Mouse (Mus musculus) gastrocnemius, postnatal 25 days (tissue): Measurements from ENCODE around the gene Plau. TPM values are rescaled to one million over a fixed set of nuclear protein-coding genes. Genes with fewer than 3 reads are reported as not detected.

Experiments
- DNase-seq: peaks from one replicate; pipeline ENCODE4 v3.0.0; 2022
- total RNA-seq, 2 experiments: library from RNA; stranded (reverse); gene quantifications; 1 replicate in 1 of 2; 2 replicates in 1 of 2; pipeline ENCODE4 v1.2.3; 2021

Plau gene
- total RNA-seq, 2 experiments from 2014 or later, result 19.1 to 19.6 TPM

GRCm38 (mm10) chr14:20806116-20806840 is 30.2 kb upstream of the Plau start:
- DNase-seq, result peak; percentile 63

- no peak for DNase-seq
Observed at GRCm38 (mm10) chr14:20809349-20809748, 27.1 kb upstream of the Plau start.

DNA sequence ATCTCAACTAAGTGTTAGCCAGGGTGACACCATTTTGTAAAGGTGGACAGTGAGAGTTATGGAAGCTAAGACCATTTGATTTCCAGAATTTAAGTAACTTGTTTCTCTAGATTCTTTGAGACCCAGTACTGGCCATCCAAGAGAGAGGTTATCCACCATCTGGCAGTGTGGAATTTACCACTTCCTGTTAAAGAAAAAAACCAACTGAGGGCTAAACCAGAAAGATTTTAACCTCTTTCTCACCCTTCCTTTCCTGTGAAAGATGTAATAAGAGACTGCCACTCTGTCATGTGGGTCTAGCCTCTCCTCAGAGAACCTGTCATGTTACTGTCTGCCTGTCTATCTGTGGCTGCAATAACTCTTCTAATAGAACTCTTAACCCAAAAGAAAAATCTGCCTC is 26.6 kb upstream of the Plau start:
- DNase-seq, result no peak

DNA sequence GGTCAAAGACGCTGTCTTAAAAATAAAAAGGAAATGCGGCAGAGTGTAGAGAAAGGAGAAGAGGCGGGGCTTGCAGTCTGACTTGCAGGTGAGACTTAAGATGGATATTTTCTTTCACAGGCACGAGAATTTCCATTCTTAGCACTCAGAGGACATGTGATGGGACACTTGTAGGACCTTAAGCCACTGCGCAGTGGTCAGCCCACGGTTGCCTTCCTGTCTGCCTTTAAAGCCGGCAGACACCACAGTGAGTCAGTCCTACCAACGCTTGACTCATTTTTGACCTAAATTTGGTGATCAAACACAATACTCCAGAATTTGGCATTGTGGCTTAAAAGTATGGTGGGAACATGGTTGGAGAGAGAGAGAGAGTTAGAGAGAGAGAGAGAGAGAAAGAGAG is 25.2 kb upstream of the Plau start:
- no peak for DNase-seq

GRCm38 (mm10) chr14:20811779-20812406 is 24.6 kb upstream of the Plau start:
- DNase-seq, result no peak

- no peak for DNase-seq
Observed at GRCm38 (mm10) chr14:20815448-20815847, 21.0 kb upstream of the Plau start.

GRCm38 (mm10) chr14:20824517-20824916 is 11.9 kb upstream of the Plau start:
- no peak for DNase-seq

- DNase-seq, result no peak
Observed at GRCm38 (mm10) chr14:20825516-20825915, 10.9 kb upstream of the Plau start.

- DNase-seq, result peak; percentile 9
Observed at GRCm38 (mm10) chr14:20827061-20827460, 9.4 kb upstream of the Plau start.

DNA sequence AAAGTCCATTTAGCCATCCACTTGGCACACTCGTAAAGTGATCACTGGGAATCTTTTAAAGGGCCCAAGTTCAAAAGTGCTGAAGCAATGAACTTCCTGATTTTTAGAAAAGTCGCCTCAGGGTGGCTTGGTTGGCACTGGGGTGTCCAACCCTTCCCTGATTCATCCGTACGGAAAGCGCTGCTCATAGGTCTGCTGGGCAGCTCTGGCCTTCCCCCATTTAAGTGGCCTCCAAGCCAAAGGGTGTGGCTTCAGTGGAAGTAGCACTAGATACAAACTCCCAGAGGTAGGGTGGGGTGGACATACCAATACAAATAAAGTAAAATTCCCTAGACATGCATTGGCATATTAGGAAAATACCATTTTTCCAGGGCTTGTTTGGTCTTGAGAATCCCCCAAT is 9.0 kb upstream of the Plau start:
- DNase-seq, result peak; percentile 46

DNA sequence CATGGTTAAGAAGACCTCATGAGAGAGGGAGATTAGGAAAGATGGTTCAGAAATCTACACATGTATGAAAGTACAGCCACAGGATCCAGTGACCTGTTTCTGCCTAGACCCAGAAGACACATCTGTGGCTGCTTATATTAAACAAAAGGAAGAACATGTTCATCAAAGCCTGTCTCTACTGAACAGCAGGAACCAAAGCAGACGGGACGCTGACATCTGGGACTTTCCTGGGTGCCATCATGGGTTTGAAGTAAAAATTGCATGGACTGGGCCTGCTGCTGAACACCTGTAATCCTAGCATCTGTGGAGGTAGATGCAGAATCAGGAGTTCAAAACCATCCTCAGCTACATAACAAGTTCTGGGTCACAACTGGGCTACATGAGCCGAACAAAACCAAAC is 7.9 kb upstream of the Plau start:
- DNase-seq, result no peak

DNA sequence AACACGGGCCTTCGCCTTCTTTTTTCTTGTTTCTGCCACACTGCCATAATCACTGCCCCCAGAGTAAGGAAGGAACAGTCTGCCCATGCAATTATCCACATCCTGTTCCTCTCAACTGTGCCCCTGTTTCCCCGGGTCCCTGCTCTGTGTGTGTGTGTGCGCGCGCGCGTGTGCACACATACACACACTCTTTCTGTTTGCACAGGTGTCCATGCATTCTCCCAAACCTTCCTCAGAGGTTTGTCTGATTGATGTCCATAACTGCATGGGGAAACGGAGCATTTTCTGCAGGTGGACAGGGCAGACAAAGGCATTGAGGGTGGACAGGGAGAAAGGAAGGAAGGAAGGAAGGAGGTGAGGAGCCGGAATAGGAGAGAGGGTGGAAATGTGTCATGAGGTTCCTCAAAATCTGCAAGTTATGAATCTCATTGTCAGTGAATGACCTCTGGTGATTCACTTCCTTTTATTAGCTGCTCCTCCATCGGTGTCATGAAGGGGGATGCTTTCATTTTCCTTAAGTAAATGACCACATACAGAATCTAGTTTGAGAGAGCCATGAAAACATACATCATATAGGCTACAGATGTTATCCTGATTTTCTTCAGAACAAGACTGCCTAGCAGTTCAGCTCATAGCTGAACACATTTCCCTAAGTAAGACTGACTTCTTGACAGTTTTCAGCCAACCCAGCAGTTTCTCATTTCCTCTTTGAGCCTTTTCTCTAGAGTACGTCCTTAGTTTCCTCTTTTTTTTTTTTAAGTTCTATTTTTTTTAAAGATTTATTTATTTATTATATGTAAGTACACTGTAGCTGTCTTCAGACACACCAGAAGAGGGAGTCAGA is 6.7 kb upstream of the Plau start:
- no peak for DNase-seq

DNA sequence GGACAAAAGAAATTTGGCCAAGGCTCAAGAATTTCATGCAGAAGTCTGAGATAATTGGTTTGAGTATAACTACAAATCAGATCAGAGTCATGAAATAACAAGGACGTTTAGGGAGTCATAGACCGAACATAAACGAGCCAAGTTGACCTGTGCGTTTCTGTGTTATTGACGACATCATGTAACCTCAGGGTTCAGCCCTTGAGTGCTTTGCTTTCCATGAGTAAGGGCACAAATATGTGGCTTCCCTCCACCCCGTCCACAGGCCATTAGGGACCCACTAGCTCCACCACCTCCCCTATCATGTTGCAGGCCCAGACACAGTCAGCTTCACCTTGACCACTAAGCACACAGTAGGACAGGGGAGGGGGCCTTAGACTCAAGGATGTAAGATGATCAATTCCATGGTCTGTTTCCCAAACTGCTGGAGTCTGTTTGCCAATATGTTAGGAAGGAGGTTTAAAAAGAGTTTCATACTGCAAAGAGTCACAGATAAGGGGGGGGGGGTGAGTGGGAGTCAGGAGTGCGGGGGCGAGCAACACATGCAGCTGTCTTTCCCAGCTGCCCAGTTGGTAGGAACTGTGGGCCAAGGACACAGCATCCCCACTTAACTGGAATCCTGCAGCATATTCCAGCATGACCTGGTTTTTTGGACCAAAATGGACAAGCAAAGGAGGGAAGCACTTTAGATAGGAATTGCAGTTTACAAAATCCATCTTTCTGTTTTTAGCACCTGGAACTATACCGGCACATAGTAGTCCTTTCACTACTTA is 5.1 kb upstream of the Plau start:
- DNase-seq, result peak; percentile 48

DNA sequence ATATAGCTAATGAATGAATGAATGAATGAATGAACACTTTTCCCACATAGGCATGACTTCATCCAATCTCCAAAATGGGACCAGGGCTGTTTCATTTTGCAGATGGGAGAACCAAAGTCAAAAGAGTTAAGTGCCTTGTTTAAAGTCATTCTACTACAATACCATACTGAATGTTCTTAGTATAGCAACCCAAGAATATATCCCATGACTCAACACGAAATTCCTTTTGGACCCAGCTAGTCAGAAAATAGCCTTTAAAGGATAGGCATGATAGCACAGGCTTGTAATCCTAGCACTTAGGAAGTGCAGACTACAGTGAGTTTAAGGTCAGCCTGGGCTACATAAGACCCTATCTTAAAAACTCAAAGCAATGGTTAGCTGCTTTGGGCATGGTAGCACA is 4.5 kb upstream of the Plau start:
- no peak for DNase-seq

DNA sequence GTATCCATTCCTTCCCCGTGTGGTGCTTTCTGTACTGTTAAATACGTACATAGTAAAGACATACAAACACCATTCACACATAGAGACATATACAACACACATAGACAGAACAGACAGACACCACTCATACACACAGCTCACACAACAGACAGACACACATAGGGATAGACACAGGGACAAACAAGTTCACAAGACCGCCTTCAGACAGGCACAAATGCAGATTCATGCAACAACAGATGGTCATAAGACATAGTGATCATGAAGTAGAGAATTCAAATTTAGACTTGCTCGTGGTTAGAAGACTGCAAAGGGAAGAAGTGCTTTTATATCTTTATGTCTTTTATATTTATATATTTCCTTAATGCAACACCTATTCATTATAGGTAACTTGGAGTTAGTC is 2.9 kb upstream of the Plau start:
- no peak for DNase-seq

- peak; percentile 25 for DNase-seq
Observed at GRCm38 (mm10) chr14:20834136-20834535, 2.3 kb upstream of the Plau start.

DNA sequence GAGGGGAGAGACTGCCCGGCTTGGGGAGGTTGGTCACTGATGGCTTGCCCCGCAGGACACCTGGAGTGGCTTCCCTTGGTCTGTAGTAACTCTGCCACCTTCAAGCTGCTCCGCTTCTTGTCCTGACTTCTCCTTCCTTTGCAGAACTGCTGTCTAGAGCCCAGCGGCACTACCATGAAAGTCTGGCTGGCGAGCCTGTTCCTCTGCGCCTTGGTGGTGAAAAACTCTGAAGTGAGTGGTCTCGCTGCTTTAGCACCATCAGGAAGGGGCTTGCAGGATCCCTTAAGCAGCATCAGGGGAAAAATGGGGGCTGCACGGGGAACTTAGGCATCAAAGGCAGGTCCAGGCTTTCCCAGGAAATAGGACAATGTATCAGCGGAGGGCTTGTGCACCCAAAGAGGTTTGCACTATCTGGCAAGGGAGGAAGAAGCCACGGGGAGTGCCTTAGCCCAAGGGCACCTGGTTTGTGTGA is 481 bp downstream of the Plau start:
- peak; percentile 23 for DNase-seq

- DNase-seq, result no peak
Observed at GRCm38 (mm10) chr14:20837681-20838080, 1.2 kb downstream of the Plau start.

DNA sequence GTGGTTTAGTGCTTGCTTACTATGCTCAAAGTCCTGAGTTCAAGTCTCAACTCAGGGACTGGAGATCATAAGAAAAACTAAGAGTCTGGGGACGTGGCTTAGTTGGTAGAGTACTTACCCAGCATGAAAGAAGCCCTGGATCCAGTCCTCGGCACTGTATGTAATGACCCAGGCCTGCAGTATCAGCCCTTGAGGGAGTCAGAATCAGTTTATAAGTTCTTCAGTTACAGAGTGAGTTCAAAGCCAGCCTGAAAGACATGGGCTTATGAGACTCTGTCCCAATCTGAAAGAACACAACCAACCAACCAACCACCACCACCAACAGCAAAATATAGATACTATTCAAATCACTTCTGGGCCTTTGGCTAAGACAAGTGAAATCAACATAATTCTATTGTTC is 5.1 kb downstream of the Plau start:
- DNase-seq, result no peak

DNA sequence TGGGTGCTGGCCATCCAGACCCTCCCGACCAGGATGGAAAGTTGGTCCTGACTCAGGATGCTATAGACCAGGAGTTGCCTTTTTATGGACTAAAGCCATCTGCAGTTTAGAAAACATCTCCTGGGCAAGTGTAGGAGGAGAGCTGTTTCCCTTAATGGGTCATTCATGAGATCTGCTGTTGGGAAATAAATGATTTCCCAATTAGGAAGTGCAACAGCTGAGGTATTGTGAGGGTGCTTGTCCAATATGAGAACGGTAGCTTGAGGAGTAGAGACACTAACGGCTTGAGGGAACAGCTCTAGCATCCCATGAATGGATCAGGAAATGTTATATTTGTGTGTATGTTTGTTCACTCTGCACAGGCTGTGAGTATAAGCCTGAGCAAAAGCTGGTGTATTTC is 6.2 kb downstream of the Plau start:
- no peak for DNase-seq

DNA sequence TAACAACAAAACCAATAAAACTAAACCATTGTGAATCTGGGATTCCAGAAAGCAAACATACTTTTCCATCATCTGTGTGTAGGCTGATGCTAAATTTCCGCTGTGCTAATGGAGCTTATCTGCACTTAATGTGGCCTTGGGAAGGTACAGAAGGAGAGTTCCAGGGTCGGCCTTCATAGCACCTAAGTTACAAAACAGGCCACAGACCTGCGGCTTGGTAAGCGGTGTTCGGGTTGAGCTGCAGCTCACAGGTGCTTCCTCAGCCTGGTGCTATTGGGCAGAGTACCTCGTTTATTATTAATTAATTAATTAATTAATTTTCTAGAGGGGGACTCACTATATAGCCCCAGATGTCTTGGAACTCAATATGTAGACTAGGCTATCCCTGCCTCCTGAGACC is 7.7 kb downstream of the Plau start:
- no peak for DNase-seq
